Mouse (Mus musculus) urinary bladder, postnatal 10 days (tissue): Measurements from ENCODE around the gene Ublcp1.

Source experiments
- DNase-seq: peaks from one replicate; pipeline ENCODE4 v3.0.0; 2022; ENCODE audit warnings: low spot score

The Ublcp1 gene

DNA sequence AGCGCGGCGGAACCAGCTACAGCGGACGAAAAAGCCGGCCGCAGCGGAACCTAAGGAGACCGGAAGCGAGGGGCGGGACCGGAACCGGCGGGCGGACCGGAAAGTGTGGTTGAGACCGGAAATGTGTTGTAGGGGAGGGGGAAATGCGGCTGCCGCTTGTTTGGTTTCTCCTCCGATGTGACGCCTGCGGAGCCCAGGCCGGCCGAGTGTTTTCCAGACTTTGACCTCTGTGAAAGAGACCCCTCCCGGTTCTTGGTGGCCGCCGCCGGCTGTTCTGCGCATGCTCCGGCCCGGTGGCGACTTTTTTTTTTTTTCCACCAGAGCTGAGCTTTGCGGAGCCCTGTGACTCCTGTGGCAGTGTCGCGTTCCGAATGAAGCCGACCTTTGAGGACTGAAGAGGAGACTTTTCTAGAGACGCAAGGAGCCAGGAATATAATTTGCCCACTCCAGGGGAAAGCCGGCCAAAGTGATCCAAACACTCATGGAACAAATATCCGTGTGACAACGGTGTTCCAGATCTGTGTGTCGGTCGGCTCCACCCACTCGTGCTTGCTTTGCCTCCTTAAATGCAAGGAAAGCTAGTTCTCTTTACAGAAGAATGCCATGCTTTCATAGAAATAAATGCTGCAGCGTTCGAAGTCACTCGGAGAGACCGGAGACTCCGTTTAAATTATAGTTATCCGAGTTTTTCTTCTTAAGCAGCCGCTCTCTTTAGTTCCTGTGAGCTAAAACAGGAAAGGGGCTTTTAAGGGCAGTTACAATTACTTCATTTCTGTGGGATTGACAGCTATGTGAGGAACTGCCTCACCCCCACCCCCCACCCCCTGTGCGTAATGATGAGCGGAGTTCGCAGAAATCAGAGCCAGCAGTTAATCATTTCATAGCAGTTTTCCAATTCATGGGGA is at the start of gene Ublcp1:
Gene Ublcp1 (minus strand): TSS at position 67 of the 905 bp plus-strand sequence.
- DNase-seq = peak; percentile 75

DNA sequence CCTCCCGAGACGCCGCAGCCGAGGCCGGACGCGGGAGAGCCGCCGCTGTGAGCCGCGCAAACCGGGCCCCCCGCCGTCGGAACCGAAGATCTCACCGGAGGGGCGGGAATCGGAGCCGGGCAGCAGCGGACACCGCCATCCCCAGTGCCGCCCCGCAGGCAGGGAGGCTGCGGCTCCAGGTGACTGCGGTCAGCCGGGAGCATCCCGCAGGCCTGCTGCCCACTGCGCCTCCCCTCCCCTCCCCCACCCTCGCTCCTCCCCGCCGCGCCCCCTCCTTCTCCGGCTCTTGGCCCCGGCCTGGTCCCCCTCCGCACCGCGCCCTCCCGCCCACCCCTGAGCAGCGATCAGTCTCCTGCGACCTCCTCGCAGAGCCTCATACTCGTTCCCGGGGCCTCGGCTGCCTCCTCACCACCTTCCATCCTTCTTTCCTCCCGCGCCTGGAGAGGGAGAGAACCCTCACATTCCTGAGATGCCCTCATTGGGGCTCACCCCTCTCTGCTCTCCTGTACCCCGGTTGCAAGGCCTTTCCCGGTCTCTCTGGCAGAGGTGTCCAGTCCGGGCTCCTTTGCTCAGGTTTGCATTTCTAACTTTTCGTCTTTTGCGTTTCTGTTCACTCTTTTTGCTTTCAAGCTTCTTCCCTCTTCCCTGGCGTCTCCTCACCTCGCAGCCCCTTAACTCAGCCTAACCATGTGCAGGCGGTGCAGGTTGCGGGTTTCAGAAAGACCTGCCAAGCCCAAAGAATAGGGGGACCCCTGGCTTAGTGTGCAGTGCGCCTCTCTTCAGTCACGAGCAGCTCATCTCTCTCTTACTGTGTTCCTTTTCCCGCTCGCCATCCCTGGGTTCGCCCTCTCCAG is 49.0 kb upstream of the Ublcp1 start:
- DNase-seq = no peak

DNA sequence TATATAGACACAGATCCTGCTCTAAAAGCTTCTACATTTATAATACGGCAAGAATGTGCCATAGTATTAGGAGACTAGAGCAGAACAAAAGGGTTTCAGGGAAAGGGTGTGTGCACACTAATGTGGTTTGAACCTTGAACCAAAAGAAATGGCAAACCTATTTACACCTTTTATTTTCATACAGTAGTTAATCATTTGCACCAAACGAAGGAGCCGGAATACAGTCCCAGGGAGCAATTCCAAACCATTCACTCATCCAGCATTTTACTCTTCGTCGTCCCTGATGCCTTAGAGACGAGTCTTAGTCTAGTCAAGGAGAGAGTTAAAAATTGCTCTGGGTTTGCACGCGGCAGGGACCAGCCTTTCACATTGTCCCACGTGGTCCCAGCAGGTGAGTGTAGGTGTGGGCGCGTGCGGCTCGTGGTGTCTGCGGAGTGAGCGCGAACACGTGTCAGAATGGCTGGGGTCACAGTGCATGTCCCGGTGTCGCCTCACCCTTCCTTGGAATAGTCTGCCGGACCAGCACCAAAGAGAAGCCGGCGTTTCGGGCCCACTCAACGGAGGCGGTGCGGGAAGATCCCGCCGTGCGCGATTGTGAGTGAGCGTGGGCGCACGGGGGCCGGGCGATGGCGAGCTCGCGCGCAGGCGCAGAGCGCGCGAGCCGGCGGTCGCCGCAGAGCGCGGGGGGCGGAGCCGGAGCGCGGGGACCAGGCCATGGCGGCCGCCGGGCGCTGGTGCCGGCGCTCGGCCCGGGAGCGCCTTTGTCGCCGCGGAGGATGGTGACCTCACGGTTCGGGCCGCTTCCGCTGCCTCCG is 48.2 kb upstream of the Ublcp1 start, which contains the start of gene Rnf145:
Gene Rnf145 (plus strand): TSS at position 684 of the 815 bp plus-strand sequence.
- DNase-seq = no peak

DNA sequence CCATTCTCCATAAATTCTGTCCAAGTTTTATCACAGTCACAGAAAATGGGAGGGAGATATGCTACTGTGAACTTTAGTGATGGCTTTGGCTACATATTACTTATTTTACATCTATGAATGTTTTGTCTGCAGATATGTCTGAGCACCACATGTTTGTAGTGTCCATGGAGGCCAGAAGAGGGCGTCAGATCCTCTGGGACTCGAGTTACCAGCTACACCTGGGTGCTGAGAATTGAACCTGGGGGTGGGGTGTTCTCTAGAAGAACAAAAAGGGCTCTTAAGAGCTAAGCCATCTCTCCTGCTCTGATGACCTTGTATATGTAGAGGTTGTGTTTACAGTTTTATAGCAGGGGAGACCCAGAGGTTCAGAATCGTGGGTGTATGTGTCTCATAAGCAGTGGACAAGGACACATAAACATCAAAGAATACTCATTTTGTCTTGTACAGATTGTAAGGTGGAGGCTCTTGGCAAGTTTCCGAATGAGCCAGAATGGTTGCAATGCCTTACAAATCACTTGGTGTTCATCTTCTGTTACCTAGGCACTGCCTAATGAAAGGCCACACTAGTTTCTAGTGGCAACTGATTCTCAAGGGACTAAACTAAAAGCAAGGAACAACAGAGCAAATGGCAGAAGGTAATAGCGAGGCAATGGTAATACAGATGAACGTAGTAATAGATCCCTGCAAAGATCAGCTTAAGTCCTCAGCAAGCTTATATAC is 47.4 kb upstream of the Ublcp1 start:
- no peak for DNase-seq

DNA sequence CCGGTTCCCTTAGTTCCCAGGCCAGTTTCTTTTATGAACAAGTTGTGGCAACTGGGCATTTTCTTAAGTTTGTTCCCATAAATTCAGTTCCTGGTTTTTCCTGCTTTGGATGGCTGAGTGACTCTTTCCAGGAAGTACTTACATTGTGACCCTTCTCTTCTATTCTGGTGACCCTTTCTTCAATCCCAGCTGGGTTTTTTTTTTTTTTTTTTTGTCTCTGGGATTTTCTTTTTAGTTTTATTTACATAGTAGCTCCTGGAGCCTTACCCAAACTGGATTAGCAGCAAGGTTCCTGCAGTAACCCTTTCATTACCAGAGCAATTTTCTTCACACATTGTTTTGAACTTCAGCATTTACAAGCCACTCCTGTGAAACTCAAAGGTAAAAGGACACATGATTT is 46.1 kb upstream of the Ublcp1 start:
- DNase-seq = no peak

DNA sequence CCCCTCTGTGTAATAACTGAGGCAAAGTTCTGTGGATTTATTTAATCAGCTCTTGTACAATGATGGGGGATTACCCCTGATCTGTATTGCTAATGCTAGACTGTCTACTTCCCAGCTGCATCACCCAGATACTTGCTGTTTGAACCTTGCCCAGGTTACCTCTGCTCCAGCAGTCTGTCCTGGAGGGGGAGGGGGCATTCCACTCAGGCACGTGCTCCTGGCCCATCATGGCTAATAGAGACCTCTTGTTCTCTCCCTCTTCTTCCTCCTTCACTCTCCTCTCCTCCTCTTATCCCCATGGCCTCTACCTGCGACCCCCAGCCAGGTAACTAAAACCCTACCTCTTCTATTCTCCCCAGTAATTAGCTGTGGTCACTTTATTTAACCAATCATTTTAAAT is 44.4 kb upstream of the Ublcp1 start:
- DNase-seq = no peak

DNA sequence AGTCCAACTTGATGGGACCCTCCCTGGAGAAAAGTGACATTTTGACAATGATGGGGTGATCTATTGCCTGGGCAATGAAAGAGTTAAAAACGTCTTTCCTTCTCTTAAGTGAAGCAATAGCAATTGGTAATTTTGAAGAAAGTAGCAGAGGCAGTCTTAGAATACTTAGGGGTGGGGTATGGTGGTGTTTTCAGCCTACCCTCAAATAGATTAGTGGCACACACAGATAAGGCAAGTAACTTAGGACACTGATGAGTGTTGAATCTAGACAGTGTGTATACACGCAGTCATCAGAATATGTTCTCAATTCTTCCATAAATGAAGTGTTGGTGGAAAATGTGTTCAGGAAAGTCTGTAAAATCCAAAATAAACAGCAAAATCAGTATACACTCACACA is 42.7 kb upstream of the Ublcp1 start:
- DNase-seq = no peak

DNA sequence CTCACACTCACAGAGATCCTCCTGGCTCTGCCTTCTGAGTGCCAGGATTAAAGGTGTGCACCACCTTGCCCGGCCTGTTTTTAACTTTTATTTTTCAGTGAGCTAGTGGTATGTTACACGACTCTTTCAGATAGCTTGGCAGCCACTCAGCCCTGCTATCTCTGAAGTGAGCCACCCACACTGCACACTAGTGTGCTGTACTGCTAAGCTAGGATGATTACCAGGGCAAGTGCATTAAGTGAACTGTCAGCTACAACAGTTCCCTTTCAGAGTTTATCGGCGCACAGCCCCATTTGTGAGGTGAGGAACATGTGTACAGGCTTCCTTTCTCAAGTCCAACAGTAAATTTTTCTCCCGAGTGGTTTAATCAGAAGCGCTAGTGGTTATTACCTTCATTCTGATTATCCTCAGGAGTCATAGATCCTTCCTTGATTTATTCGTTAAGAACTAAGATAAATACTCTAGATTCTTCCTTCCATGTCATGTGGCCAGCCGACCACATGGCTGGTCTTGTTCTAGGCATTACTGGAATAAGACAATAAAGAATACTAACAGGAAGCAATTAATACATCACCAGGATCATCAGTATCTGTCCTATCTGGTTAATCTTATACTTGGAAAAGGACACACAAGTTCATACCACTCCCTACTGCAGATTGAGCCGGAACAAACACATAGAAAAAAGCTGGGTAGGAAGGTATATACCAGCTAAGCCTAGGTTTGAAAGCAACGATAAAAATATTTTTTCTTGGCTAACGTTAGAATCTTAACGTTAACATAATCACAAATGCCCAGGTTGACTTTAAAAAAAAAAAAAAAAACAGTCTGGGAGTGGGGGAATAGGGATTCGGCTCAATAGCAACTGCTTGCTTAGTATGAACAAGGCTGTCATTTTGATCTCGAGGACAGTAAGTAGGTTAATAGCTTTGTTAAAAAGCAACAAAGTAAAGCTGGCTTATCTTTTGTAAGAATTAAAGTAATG is 42.0 kb upstream of the Ublcp1 start:
- DNase-seq = no peak

DNA sequence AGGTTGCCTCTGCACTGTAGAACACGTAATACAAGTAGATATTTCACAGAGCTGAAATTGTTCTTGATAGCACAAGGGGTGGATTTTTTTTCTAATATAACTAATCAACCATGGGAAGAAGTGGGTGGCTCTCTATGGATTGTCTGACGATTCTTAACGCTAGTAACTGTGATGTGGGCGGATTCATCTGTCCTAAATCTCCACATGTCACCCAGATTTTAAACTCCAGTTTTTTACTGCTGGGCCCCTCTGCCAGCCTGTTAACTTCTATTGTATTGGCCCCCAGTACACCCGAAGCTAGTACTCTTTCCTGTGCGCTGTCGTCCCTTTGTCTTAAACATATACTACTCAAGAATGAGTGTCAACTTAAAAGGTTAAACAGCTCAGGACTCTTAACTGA is 40.1 kb upstream of the Ublcp1 start:
- DNase-seq = no peak

DNA sequence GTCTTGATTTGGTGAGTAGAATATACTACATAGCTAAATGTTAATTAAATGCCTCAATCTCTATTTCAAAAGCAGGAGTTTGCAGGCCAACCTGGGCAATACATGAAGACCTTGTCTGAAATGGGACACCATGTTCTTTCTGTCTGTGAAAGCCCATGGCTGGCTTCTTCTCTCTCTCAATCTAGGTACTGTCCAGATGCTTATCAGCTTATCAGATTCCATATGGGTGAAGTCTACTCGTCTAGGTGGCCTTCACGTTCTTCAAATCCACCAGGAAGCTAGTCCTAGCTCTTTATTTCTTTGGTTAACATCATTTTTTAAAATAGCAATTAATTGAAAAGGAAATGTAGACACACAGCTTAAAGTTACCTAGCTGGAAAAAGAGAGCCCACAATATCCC is 39.6 kb upstream of the Ublcp1 start:
- DNase-seq = no peak

DNA sequence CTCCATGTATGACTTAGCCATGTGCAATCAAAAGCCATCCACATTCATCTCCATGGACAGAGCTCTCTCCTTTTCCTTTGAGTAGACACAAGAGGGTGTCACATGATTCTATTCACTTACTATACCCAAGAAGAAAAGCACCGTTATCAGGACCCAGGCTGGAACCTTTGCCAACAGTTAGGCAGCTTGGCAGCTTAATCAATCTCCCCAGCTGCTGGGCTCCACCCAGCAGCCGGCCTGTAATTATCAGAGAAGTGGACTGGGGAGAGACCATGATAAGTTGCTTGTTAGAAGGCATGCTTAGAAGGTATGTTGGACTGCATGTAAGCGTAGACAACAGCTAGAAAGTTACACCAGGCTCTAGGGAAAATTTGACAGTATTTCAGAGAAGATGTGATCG is 38.6 kb upstream of the Ublcp1 start:
- no peak for DNase-seq

DNA sequence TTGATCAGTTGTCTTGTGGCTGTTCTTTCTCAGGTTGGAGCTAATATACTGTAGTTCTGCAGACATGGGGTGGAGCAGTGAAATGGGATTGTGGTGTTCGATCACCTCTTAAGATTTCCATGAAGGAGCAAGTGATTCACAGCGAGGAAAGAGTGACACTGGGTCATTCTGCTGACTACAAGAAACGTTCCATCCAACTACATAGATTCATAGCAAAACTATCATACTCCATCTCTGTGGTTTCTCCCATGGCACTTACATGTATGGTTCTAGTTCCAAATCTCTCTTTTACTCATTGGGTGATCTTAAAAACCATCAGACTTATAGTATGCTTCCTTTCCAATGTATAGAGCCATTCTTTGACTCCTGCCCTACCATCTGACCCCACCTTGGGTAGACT is 34.5 kb upstream of the Ublcp1 start:
- no peak for DNase-seq

DNA sequence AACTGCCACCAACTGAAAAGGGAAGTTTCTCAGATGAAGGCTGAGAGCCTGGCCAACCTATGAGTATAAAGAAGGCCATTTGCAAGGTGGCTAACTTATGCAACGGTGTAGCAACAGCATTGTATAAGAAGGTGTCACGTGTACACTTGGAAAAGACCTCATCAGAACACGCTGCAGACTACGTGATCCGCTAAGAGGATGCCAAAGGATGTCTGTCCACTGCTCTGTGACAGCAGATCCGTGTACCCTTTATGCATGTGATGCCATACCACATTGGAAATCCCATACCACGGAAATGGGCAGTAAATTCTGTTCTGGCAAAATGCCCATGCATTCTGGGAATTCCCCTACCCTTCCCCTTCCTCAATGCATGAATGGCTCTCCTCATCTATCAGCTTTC is 33.8 kb upstream of the Ublcp1 start:
- DNase-seq = no peak

DNA sequence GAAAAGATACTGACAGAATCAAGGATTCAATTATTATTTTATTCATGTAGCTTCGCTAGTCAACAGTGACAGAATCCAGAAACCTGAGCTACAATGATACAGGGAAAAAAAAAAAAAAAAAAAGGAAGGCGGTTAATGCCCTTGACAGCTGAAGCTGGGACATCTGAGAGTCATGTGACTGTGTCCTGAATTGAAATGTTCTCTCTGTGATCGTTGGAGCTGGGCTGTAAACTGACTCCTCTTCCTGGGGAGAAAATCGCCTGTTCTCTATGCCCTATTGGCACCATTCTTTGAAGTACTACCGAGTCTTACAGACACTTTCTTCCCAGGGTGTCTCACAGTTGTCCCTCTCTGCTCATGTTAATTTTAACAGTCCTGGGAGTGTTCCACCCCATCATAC is 32.6 kb upstream of the Ublcp1 start:
- no peak for DNase-seq

DNA sequence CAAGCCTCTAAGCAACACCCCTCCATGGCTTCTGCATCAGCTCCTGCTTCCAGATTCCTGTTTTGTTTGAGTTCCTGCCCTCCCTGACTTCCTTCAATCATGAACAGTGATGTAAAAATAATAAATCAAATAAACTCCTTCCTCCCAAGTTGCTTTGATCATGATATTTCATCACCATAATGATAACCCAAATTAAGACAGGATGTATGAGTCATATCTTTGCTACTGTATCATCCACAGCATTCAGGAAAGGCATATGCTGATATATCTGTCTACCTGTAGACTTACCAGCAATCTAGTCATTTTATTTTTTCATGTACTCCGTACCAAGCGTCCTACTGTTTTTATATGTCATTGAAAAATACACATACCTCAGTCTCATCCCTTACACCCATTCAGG is 31.2 kb upstream of the Ublcp1 start:
- no peak for DNase-seq

DNA sequence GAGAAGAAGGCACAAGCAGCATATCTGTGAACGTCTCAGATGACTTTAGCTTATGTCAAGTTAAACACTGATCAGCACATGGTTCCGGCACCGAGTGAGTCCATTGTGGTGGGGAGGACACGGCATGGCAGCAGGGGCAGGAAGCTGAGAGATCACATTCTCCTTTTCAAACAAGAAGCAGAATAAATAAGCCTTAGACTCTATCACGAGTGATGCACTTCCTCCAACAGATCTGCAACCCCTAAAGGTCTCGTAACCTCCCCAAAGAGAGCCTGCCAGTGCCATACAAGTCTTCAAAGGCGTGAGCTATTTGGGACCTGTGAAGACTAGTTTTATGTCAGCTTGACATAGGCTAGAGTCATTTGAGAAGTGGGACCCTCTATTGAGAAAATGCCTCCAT is 30.7 kb upstream of the Ublcp1 start:
- DNase-seq = no peak

DNA sequence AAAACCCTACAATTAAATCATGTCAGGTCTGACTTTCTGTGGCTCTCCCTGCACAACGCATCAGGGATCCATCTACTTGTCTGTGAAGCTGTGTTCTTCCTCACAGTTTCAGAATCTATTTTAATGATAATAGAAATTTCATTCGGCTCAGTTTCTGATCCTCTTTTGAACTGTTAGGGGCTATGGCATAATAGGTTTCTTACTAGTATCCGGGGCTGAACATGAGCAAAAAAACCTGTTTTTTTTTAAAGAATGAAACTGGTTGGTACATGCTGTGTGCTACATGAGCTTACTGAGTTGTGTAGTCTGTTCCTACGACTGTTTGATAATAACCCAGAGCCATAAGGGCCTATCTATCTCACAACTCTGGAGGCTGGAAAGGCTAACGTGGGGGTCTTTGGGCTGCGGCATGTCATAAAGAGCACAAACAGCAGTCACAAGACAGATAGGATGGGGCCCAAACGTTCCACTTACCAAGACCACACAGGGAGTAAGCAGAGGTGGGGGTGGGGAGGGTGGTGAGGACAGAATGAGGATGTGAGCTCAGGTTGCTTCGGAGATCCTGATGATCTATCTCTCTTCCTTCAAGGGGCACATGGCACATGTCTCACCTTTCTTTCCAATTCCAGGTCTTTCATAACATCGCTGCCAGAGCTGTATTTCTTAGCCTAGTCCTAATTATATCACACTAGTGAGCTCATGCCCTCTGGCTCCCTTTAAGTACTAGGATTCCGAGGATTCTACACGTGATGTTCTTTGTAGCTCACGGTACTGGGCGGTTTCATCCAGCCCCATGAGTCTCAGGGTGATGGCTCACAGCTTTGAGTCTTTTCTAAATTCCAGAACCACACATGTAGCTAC is 28.3 kb upstream of the Ublcp1 start:
- DNase-seq = no peak

DNA sequence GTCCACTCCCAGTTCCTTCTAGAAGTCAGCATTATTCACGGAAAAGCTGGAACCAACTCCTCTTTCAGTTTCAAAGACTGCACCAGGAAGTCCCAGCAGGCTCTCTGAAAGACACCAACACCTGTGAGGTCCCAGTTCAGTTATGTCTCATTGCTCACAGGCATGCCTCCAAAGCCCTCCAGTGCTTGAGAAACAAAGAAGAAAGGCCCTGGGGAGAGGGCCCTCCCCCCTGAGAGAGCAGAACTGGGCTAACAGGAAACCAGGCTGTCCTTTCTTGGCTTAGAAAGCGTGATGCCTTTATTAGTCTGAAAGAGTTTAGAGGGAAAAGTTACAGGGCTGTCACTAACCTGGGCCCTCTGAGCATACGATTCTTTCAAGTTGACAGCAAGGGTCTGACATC is 25.9 kb upstream of the Ublcp1 start:
- no peak for DNase-seq

DNA sequence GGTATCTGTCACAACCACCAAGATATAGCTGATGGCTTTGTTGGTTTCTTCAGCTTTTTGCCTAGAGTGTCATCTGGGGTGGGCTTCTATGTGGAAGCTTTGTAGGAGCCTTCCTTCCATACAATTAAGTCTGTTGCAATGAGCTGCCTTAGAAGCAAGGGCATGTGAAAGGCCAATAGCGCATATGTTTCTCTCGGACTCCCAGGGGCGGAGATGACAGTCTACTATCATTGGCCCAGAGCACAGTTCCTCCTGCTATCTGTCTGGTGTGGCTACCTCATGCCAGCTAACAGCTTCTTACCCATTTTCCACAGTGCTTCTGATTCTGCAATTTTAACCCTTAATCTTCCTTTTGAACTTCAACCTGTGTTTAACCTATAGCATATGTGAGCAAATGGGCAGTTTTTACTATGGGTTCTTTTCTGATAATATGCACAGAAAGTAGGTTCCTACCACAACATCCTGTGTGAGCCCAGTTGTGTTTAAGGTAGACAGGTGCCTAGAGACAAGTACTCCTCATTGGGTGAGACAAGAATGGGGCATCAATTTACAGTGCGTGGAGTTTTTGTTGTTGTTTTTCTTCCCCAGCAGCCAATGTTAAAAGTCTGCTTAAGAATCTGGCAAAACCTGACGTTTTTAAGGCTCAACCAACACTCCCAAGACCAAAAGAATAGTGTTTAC is 24.5 kb upstream of the Ublcp1 start:
- no peak for DNase-seq
